Mouse (Mus musculus) thymus, adult 2 months (tissue): ENCODE results near the gene Alkbh4.

Experiments
- CTCF ChIP-seq: fragments of 200-500 bp; IDR thresholded peaks from 2 replicates; pipeline ENCODE4 v1.5.1; 2012; ENCODE audit warnings: mild to moderate bottlenecking, control low read depth, low read length, moderate library complexity, borderline replicate concordance; ENCODE audit not compliant: control insufficient read depth, poor library complexity, insufficient read depth; ENCODE audit errors: extremely low read depth
- POLR2A ChIP-seq: fragments of 200-500 bp; IDR thresholded peaks from 2 replicates; pipeline ENCODE4 v1.6.1; 2012; ENCODE audit warnings: mild to moderate bottlenecking, low read length, control low read depth, moderate library complexity; ENCODE audit not compliant: control insufficient read depth, poor library complexity, insufficient read depth; ENCODE audit errors: extremely low read depth

- no peak for TF ChIP-seq CTCF
- TF ChIP-seq POLR2A, result no peak
These were observed 4.1 kb downstream of the Alkbh4 start for GRCm38 (mm10) chr5:136140057-136140482.
